Mouse (Mus musculus): ENCODE measurements at regions not wholly inside any gene's neighbourhood (a gene's known extent, or its start where the extent isn't known, plus 50 kb on each side); places are given as distances from the start of the nearest gene placed in this dataset.

- Histone ChIP-seq H3K27ac (peak overlapping the region; percentile 78), H3K4me2 (peak overlapping the region; percentile 17; the same call in 1 of the 2 replicates), H3K4me1 (replicated peaks) (peaks cover 39% of the 10 kb centered on the region), H3K9me3 (no peaks in the 10 kb centered on the region), H3K36me3 (no peaks in the 10 kb centered on the region), H3K4me3 (no peak overlapping the region), H3K9ac (peak overlapping the region; percentile 43; the same call in 1 of the 2 replicates), H3K27me3 (no peaks in the 10 kb centered on the region)
- ATAC-seq (ENCODE audit: low FRiP score), result peak; percentile 89
- WGBS, result 6% methylated on average over 30 of the region's 30 CpGs
Observed at GRCm38 (mm10) chr14:76254565-76255501, 144.1 kb downstream of the Nufip1 start.

GRCm38 (mm10) chr14:76255971-76256370 is 145.3 kb downstream of the Nufip1 start:
- no peak overlapping the region for H3K4me2 ChIP-seq
- ATAC-seq (ENCODE audit: low FRiP score), result no peak
- no peaks in the 10 kb centered on the region for H3K36me3 ChIP-seq
- H3K27ac ChIP-seq, result peak overlapping the region; percentile 78
- H3K9ac ChIP-seq, result no peak overlapping the region
- 55% methylated on average over 11 of the region's 11 CpGs for WGBS
- H3K4me1 ChIP-seq (replicated peaks), result peaks cover 38% of the 10 kb centered on the region
- no peaks in the 10 kb centered on the region for H3K27me3 ChIP-seq
- no peaks in the 10 kb centered on the region for H3K9me3 ChIP-seq
- no peak overlapping the region for H3K4me3 ChIP-seq

GRCm38 (mm10) chr14:76258626-76259025 is 147.9 kb downstream of the Nufip1 start:
- Histone ChIP-seq H3K27ac (no peak overlapping the region), H3K4me2 (no peak overlapping the region), H3K9ac (no peak overlapping the region), H3K27me3 (no peaks in the 10 kb centered on the region), H3K36me3 (no peaks in the 10 kb centered on the region), H3K4me1 (replicated peaks) (peaks cover 30% of the 10 kb centered on the region), H3K9me3 (no peaks in the 10 kb centered on the region), H3K4me3 (no peak overlapping the region)
- no peak for ATAC-seq (ENCODE audit: low FRiP score)
- 24% methylated on average over 3 of the region's 3 CpGs for WGBS

GRCm38 (mm10) chr14:76260628-76261293 is 150.1 kb downstream of the Nufip1 start:
- no peaks in the 10 kb centered on the region for H3K36me3 ChIP-seq

GRCm38 (mm10) chr14:76263682-76264081 is 151.1 kb upstream of the Tsc22d1 start:
- Histone ChIP-seq H3K4me2 (no peak overlapping the region), H3K4me3 (no peak overlapping the region), H3K27ac (no peak overlapping the region), H3K36me3 (no peaks in the 10 kb centered on the region), H3K4me1 (replicated peaks) (no peaks in the 10 kb centered on the region), H3K9ac (no peak overlapping the region), H3K9me3 (no peaks in the 10 kb centered on the region), H3K27me3 (no peaks in the 10 kb centered on the region)
- WGBS, result 93% methylated on average over 5 of the region's 5 CpGs
- no peak for ATAC-seq (ENCODE audit: low FRiP score)

More at GRCm38 (mm10) chr14:76260628-76261293, 150.1 kb downstream of the Nufip1 start:
- Histone ChIP-seq H3K4me2 (no peak overlapping the region), H3K9me3 (no peaks in the 10 kb centered on the region), H3K4me3 (no peak overlapping the region), H3K27ac (no peak overlapping the region), H3K9ac (no peak overlapping the region), H3K27me3 (no peaks in the 10 kb centered on the region), H3K4me1 (replicated peaks) (peaks cover 11% of the 10 kb centered on the region)
- 65% methylated on average over 5 of the region's 5 CpGs for WGBS
- no peak for ATAC-seq (ENCODE audit: low FRiP score)

- no peaks in the 10 kb centered on the region for H3K4me1 ChIP-seq (replicated peaks)
- H3K4me2 ChIP-seq, result no peak overlapping the region
- WGBS, result 96% methylated on average over 5 of the region's 5 CpGs
Observed at GRCm38 (mm10) chr14:76265819-76266218, 148.9 kb upstream of the Tsc22d1 start.

GRCm38 (mm10) chr14:76266249-76266648 is 148.5 kb upstream of the Tsc22d1 start:
- no peak overlapping the region for H3K9ac ChIP-seq
- WGBS, result 85% methylated on average over 4 of the region's 4 CpGs
- H3K9me3 ChIP-seq, result no peaks in the 10 kb centered on the region
- no peaks in the 10 kb centered on the region for H3K4me1 ChIP-seq (replicated peaks)
- H3K4me2 ChIP-seq, result no peak overlapping the region
- no peak overlapping the region for H3K27ac ChIP-seq
- H3K27me3 ChIP-seq, result no peaks in the 10 kb centered on the region
- ATAC-seq (ENCODE audit: low FRiP score), result no peak
- no peak overlapping the region for H3K4me3 ChIP-seq
- H3K36me3 ChIP-seq, result no peaks in the 10 kb centered on the region

More at GRCm38 (mm10) chr14:76265819-76266218, 148.9 kb upstream of the Tsc22d1 start:
- ATAC-seq (ENCODE audit: low FRiP score), result no peak
- Histone ChIP-seq H3K36me3 (no peaks in the 10 kb centered on the region), H3K4me3 (no peak overlapping the region), H3K9ac (no peak overlapping the region), H3K27ac (no peak overlapping the region), H3K9me3 (no peaks in the 10 kb centered on the region), H3K27me3 (no peaks in the 10 kb centered on the region)

- Histone ChIP-seq H3K27me3 (no peaks in the 10 kb centered on the region), H3K9me3 (no peaks in the 10 kb centered on the region), H3K4me2 (no peak overlapping the region), H3K4me3 (no peak overlapping the region), H3K36me3 (no peaks in the 10 kb centered on the region), H3K4me1 (replicated peaks) (no peaks in the 10 kb centered on the region), H3K27ac (no peak overlapping the region), H3K9ac (no peak overlapping the region)
- ATAC-seq (ENCODE audit: low FRiP score), result no peak
- 25% methylated on average over 4 of the region's 4 CpGs for WGBS
Observed at GRCm38 (mm10) chr14:76267091-76267490, 147.7 kb upstream of the Tsc22d1 start.

GRCm38 (mm10) chr14:76271190-76271589 is 143.6 kb upstream of the Tsc22d1 start:
- ATAC-seq (ENCODE audit: low FRiP score), result no peak
- Histone ChIP-seq H3K4me2 (no peak overlapping the region), H3K9me3 (no peaks in the 10 kb centered on the region), H3K9ac (no peak overlapping the region), H3K4me1 (replicated peaks) (no peaks in the 10 kb centered on the region), H3K4me3 (no peak overlapping the region), H3K27ac (no peak overlapping the region), H3K36me3 (no peaks in the 10 kb centered on the region), H3K27me3 (no peaks in the 10 kb centered on the region)
- 91% methylated on average over 11 of the region's 11 CpGs for WGBS

- H3K4me2 ChIP-seq, result no peak overlapping the region
- H3K4me3 ChIP-seq, result no peak overlapping the region
- H3K4me1 ChIP-seq (replicated peaks), result no peaks in the 10 kb centered on the region
- H3K36me3 ChIP-seq, result no peaks in the 10 kb centered on the region
- no peak overlapping the region for H3K9ac ChIP-seq
- ATAC-seq (ENCODE audit: low FRiP score), result no peak
- no peak overlapping the region for H3K27ac ChIP-seq
- H3K27me3 ChIP-seq, result no peaks in the 10 kb centered on the region
- 89% methylated on average over 4 of the region's 4 CpGs for WGBS
- H3K9me3 ChIP-seq, result no peaks in the 10 kb centered on the region
Observed at GRCm38 (mm10) chr14:76272840-76273239, 141.9 kb upstream of the Tsc22d1 start.

- no peak overlapping the region for H3K27ac ChIP-seq
- peaks cover 4% of the 10 kb centered on the region for H3K4me1 ChIP-seq (replicated peaks)
- no peak overlapping the region for H3K9ac ChIP-seq
- no peak overlapping the region for H3K4me2 ChIP-seq
- H3K9me3 ChIP-seq, result no peaks in the 10 kb centered on the region
- no peaks in the 10 kb centered on the region for H3K36me3 ChIP-seq
- no peaks in the 10 kb centered on the region for H3K27me3 ChIP-seq
- ATAC-seq (ENCODE audit: low FRiP score), result no peak
- WGBS, result 90% methylated on average over 9 of the region's 9 CpGs
- H3K4me3 ChIP-seq, result no peak overlapping the region
Observed at GRCm38 (mm10) chr14:76276655-76277054, 138.1 kb upstream of the Tsc22d1 start.

- ATAC-seq (ENCODE audit: low FRiP score), result no peak
- WGBS, result 88% methylated on average over 17 of the region's 17 CpGs
- Histone ChIP-seq H3K27ac (no peak overlapping the region), H3K4me2 (no peak overlapping the region), H3K27me3 (no peaks in the 10 kb centered on the region), H3K36me3 (no peaks in the 10 kb centered on the region), H3K9me3 (no peaks in the 10 kb centered on the region), H3K4me3 (no peak overlapping the region), H3K9ac (no peak overlapping the region), H3K4me1 (replicated peaks) (peaks cover 8% of the 10 kb centered on the region)
Observed at GRCm38 (mm10) chr14:76278751-76279450, 135.9 kb upstream of the Tsc22d1 start.
